Mouse (Mus musculus): Measurements from ENCODE around the gene Capn15.

Gene Capn15

GRCm38 (mm10) chr17:25985306-25986294, at the start of gene Capn15:
Gene Capn15, minus strand, starts transcription at chr17:25985796.
- DNase-seq = peak; percentile 97

GRCm38 (mm10) chr17:26032037-26032436, 46.4 kb upstream of the Capn15 start:
- DNase-seq = no peak

GRCm38 (mm10) chr17:26031583-26031982, 46.0 kb upstream of the Capn15 start:
- DNase-seq = peak; percentile 49

GRCm38 (mm10) chr17:26028261-26028660, 42.7 kb upstream of the Capn15 start:
- no peak for DNase-seq

GRCm38 (mm10) chr17:26024674-26025073, 39.1 kb upstream of the Capn15 start:
- no peak for DNase-seq

- no peak for DNase-seq
Observed at GRCm38 (mm10) chr17:26023966-26024365, 38.4 kb upstream of the Capn15 start.

- no peak for DNase-seq
Observed at GRCm38 (mm10) chr17:26023181-26023580, 37.6 kb upstream of the Capn15 start.

- DNase-seq = no peak
Observed at GRCm38 (mm10) chr17:26021728-26022341, 36.2 kb upstream of the Capn15 start.

- DNase-seq = no peak
Observed at GRCm38 (mm10) chr17:26020848-26021347, 35.3 kb upstream of the Capn15 start.

GRCm38 (mm10) chr17:26018388-26018787, 32.8 kb upstream of the Capn15 start:
- no peak for DNase-seq

GRCm38 (mm10) chr17:26017949-26018348, 32.4 kb upstream of the Capn15 start:
- no peak for DNase-seq

GRCm38 (mm10) chr17:26017021-26017420, 31.4 kb upstream of the Capn15 start:
- DNase-seq = no peak

GRCm38 (mm10) chr17:26013711-26014110, 28.1 kb upstream of the Capn15 start:
- no peak for DNase-seq

GRCm38 (mm10) chr17:26011841-26012460, 26.4 kb upstream of the Capn15 start:
- peak; percentile 84 for DNase-seq

- DNase-seq = peak; percentile 88
Observed at GRCm38 (mm10) chr17:26009540-26009939, 23.9 kb upstream of the Capn15 start.

GRCm38 (mm10) chr17:26008787-26009186, 23.2 kb upstream of the Capn15 start:
- no peak for DNase-seq

- DNase-seq = no peak
Observed at GRCm38 (mm10) chr17:26008331-26008730, 22.7 kb upstream of the Capn15 start.

- DNase-seq = no peak
Observed at GRCm38 (mm10) chr17:26007646-26008045, 22.1 kb upstream of the Capn15 start.

- DNase-seq = no peak
Observed at GRCm38 (mm10) chr17:26005731-26006450, 20.3 kb upstream of the Capn15 start.

- DNase-seq = no peak
Observed at GRCm38 (mm10) chr17:26004711-26005110, 19.1 kb upstream of the Capn15 start.

- DNase-seq = no peak
Observed at GRCm38 (mm10) chr17:26003864-26004263, 18.3 kb upstream of the Capn15 start.

- no peak for DNase-seq
Observed at GRCm38 (mm10) chr17:25998425-25998824, 12.8 kb upstream of the Capn15 start.

GRCm38 (mm10) chr17:25993489-25993888, 7.9 kb upstream of the Capn15 start:
- DNase-seq = no peak

Data from retina, postnatal 1 day (tissue).